Mouse (Mus musculus) megakaryocyte, embryonic 14.5 days (primary cell): ENCODE measurements around the gene Cela1.

Source experiments
- FLI1 ChIP-seq: IDR thresholded peaks from 2 replicates; pipeline ENCODE4 v1.6.1; 2012; ENCODE audit warnings: low read length, inconsistent platforms, mixed read lengths
- GATA1 ChIP-seq: IDR thresholded peaks from 3 replicates; pipeline ENCODE4 v1.6.1; 2012; ENCODE audit warnings: mixed read lengths, low read length, inconsistent platforms, borderline replicate concordance

DNA sequence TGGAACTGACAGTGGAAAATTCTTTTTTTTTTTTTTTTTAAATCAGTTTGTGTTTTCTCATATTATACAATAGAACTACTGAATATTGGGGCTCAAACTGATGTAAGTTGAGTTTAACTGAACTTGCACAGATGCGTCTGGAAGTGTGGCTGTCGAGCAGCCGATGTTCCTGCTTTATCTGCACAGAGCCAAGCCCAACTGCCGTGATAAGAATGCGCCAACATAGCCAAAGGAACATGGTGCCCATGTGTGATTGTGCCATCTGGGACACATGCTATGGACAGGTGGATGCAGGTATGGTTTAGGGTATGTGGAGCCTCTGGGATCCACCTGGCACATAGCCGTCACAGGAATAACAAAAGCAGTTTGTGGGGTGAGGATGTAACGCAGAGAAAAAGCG lies 1.9 kb downstream of the Cela1 start:
- TF ChIP-seq FLI1 (no peak), GATA1 (no peak)
